Mouse (Mus musculus): ENCODE results near the gene G3bp1. TPM values are rescaled to one million over a fixed set of nuclear protein-coding genes. Genes with fewer than 3 reads are reported as not detected.

G3bp1 gene
- polyA plus RNA-seq, 1 experiment from 2014 or later: 99.5 TPM

GRCm38 (mm10) chr11:55460559-55461018, 8.9 kb upstream of the G3bp1 start:
- WGBS: 1% methylated on average over 17 of the region's 17 CpGs
- Histone ChIP-seq H3K4me2 (replicated peaks) (peak overlapping the region; percentile 82), H3K4me1 (replicated peaks; ENCODE audit: control insufficient read depth, insufficient read depth, low read length) (peaks cover 22% of the 10 kb centered on the region), H3K27ac (peak overlapping the region; percentile 17; the same call in 1 of the 2 replicates), H3K9ac (peak overlapping the region; percentile 61), H3K4me3 (replicated peaks; ENCODE audit: low read length) (peak overlapping the region; percentile 62), H3K9me3 (ENCODE audit: control insufficient read depth, low read length) (no peaks in the 10 kb centered on the region), H3K27me3 (ENCODE audit: control insufficient read depth, insufficient read depth, low read length) (no peaks in the 10 kb centered on the region), H3K36me3 (replicated peaks; ENCODE audit: control insufficient read depth, insufficient read depth) (no peaks in the 10 kb centered on the region)
- DNase-seq (ENCODE audit: low spot score): no peak
- ATAC-seq (ENCODE audit: low FRiP score): peak; percentile 75

DNA sequence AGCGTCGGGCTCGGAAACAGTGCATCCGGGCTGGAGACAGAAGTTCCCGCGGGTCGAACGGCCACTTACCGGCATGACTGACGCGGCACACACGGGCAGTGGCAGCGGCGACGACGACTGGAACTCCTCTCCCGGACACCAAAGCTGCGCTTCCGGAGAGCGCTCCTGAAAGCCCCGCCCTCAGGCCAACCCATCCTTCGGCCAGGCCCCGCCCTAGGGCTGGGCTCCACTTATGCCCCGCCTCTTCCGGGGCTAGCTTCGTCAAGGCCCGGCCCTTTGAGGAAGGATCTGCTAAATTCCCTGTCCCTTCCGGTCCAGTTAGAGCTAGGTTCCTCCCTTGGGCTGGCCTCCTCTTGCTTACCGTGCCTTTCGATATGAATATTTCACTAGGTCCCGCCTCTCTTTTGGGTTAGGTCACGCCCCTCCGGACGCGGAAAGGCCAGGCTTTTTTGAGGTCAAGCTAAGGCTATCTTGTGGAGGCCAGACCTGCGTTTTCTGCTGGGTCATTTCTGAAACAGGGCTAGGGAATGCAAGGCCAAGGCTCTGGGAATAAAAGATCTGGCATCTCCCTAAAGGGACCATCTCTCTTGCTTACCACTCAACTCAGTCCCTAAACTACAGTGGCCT, 8.4 kb upstream of the G3bp1 start, which contains the start of gene Atox1:
Gene Atox1 (minus strand): TSS at position 221 of the 627 bp plus-strand sequence.
- ATAC-seq (ENCODE audit: low FRiP score) (peak; percentile 98), DNase-seq (ENCODE audit: low spot score) (peak; percentile 94)
- no peaks in the 10 kb centered on the region for H3K9me3 ChIP-seq (ENCODE audit: control insufficient read depth, low read length)
- H3K27ac ChIP-seq: peak within 1 kb of the TSS; percentile 73
- H3K4me2 ChIP-seq (replicated peaks): peak within 1 kb of the TSS; percentile 82
- no peaks in the 10 kb centered on the region for H3K36me3 ChIP-seq (replicated peaks; ENCODE audit: control insufficient read depth, insufficient read depth)
- peaks cover 22% of the 10 kb centered on the region for H3K4me1 ChIP-seq (replicated peaks; ENCODE audit: control insufficient read depth, insufficient read depth, low read length)
- no peaks in the 10 kb centered on the region for H3K27me3 ChIP-seq (ENCODE audit: control insufficient read depth, insufficient read depth, low read length)
- H3K4me3 ChIP-seq (replicated peaks; ENCODE audit: low read length): peak within 1 kb of the TSS; percentile 62
- H3K9ac ChIP-seq: peak within 1 kb of the TSS; percentile 61
- WGBS: under 1% methylated on average over 36 of the region's 36 CpGs

DNA sequence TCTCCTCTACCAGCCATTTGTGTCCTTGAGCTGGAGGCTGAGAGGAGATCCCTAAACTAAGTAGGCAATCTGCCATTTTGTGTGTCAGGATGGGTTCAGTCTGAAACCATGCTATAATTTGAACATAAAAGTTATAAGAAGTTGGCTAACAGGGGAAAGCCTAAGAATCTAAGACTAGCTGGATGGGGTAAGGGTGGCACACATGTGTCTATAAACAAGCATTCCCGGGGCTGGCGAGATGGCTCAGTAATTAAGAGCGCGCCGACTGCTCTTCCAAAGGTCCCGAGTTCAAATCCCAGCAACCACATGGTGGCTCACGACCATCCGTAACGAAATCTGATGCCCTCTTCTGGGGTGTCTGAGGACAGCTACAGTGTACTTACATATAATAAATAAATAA, 7.3 kb upstream of the G3bp1 start:
- H3K4me1 ChIP-seq (replicated peaks; ENCODE audit: control insufficient read depth, insufficient read depth, low read length): peaks cover 22% of the 10 kb centered on the region
- WGBS: 97% methylated on average over 9 of the region's 9 CpGs
- H3K4me2 ChIP-seq (replicated peaks): no peak overlapping the region
- H3K9ac ChIP-seq: no peak overlapping the region
- no peak for ATAC-seq (ENCODE audit: low FRiP score)
- no peak overlapping the region for H3K4me3 ChIP-seq (replicated peaks; ENCODE audit: low read length)
- H3K36me3 ChIP-seq (replicated peaks; ENCODE audit: control insufficient read depth, insufficient read depth): no peaks in the 10 kb centered on the region
- H3K27me3 ChIP-seq (ENCODE audit: control insufficient read depth, insufficient read depth, low read length): no peaks in the 10 kb centered on the region
- H3K9me3 ChIP-seq (ENCODE audit: control insufficient read depth, low read length): no peaks in the 10 kb centered on the region
- H3K27ac ChIP-seq: no peak overlapping the region
- no peak for DNase-seq (ENCODE audit: low spot score)

- Histone ChIP-seq H3K4me1 (replicated peaks; ENCODE audit: control insufficient read depth, insufficient read depth, low read length) (peaks cover 18% of the 10 kb centered on the region), H3K9ac (no peak overlapping the region), H3K9me3 (ENCODE audit: control insufficient read depth, low read length) (no peaks in the 10 kb centered on the region), H3K27ac (no peak overlapping the region), H3K4me2 (replicated peaks) (no peak overlapping the region), H3K4me3 (replicated peaks; ENCODE audit: low read length) (no peak overlapping the region), H3K36me3 (replicated peaks; ENCODE audit: control insufficient read depth, insufficient read depth) (no peaks in the 10 kb centered on the region), H3K27me3 (ENCODE audit: control insufficient read depth, insufficient read depth, low read length) (no peaks in the 10 kb centered on the region)
- DNase-seq (ENCODE audit: low spot score) (no peak), ATAC-seq (ENCODE audit: low FRiP score) (no peak)
- WGBS: 86% methylated on average over 10 of the region's 10 CpGs
Measured at GRCm38 (mm10) chr11:55464707-55465106, 4.8 kb upstream of the G3bp1 start.

- no peak overlapping the region for H3K4me2 ChIP-seq (replicated peaks)
- H3K4me3 ChIP-seq (replicated peaks; ENCODE audit: low read length): no peak overlapping the region
- 90% methylated on average over 3 of the region's 3 CpGs for WGBS
- DNase-seq (ENCODE audit: low spot score): no peak
- H3K27ac ChIP-seq: no peak overlapping the region
- H3K4me1 ChIP-seq (replicated peaks; ENCODE audit: control insufficient read depth, insufficient read depth, low read length): peaks cover 14% of the 10 kb centered on the region
- H3K27me3 ChIP-seq (ENCODE audit: control insufficient read depth, insufficient read depth, low read length): no peaks in the 10 kb centered on the region
- H3K9ac ChIP-seq: no peak overlapping the region
- no peaks in the 10 kb centered on the region for H3K36me3 ChIP-seq (replicated peaks; ENCODE audit: control insufficient read depth, insufficient read depth)
- ATAC-seq (ENCODE audit: low FRiP score): no peak
- H3K9me3 ChIP-seq (ENCODE audit: control insufficient read depth, low read length): no peaks in the 10 kb centered on the region
Measured at GRCm38 (mm10) chr11:55465177-55465576, 4.3 kb upstream of the G3bp1 start.

GRCm38 (mm10) chr11:55468012-55468411, 1.5 kb upstream of the G3bp1 start:
- Histone ChIP-seq H3K9me3 (ENCODE audit: control insufficient read depth, low read length) (no peaks in the 10 kb centered on the region), H3K4me3 (replicated peaks; ENCODE audit: low read length) (no peak overlapping the region), H3K27me3 (ENCODE audit: control insufficient read depth, insufficient read depth, low read length) (no peaks in the 10 kb centered on the region), H3K36me3 (replicated peaks; ENCODE audit: control insufficient read depth, insufficient read depth) (0 out of 2 replicates have a peak, but pooled peaks cover under 1% of the 10 kb centered on the region), H3K9ac (peak overlapping the region; percentile 58), H3K27ac (peak overlapping the region; percentile 79), H3K4me2 (replicated peaks) (peak overlapping the region; percentile 74), H3K4me1 (replicated peaks; ENCODE audit: control insufficient read depth, insufficient read depth, low read length) (peaks cover 21% of the 10 kb centered on the region)
- WGBS: 64% methylated on average over 10 of the region's 10 CpGs
- ATAC-seq (ENCODE audit: low FRiP score) (no peak), DNase-seq (ENCODE audit: low spot score) (no peak)

- WGBS: 3% methylated on average over 17 of the region's 17 CpGs
- Histone ChIP-seq H3K27ac (peak overlapping the region; percentile 79), H3K4me3 (replicated peaks; ENCODE audit: low read length) (peak overlapping the region; percentile 37), H3K4me1 (replicated peaks; ENCODE audit: control insufficient read depth, insufficient read depth, low read length) (peaks cover 23% of the 10 kb centered on the region), H3K36me3 (replicated peaks; ENCODE audit: control insufficient read depth, insufficient read depth) (0 out of 2 replicates have a peak, but pooled peaks cover 6% of the 10 kb centered on the region), H3K9ac (peak overlapping the region; percentile 58), H3K9me3 (ENCODE audit: control insufficient read depth, low read length) (no peaks in the 10 kb centered on the region), H3K4me2 (replicated peaks) (peak overlapping the region; percentile 74), H3K27me3 (ENCODE audit: control insufficient read depth, insufficient read depth, low read length) (no peaks in the 10 kb centered on the region)
- DNase-seq (ENCODE audit: low spot score) (peak; percentile 32), ATAC-seq (ENCODE audit: low FRiP score) (no peak)
Measured at GRCm38 (mm10) chr11:55468611-55469047, 856 bp upstream of the G3bp1 start.

DNA sequence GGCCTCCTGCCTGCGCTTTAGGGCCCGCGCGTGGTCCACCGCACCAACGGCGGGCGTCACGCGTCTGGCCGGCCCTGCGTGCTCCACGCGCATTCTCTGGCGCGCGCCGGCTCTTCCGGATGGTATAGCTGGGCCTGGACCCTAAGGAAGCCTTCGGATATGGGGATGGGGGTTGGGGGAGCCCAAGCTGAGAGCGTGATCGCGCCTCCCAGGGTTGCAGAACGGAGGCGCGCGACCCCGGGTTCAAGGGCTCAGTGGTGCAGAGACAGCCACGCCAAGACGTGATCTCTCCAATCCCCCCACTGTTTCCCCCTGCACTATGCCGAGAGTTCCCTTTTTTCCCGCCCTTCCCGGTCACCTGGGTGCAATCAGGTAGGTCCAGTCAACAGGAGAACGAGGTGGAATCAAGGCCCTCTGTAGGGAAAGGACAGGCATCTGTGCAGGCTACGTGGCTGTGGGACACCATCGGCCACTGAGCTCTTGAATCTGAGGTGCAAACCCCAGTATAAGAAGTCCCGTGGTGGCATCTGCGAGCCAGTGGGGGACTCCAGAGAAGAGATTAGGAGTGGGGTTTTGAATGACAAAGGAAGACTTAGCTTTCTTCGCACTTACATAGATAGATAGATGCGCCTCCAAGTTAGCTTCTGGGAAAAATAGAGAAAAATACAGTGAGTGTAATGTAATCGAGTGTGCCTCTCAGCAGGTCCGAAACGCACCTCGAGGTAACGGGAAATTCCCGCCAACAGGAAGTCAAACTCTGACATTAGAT, 622 bp downstream of the G3bp1 start:
- ATAC-seq (ENCODE audit: low FRiP score): no peak; the same call in 1 of the 2 replicates

GRCm38 (mm10) chr11:55470761-55471160, 1.3 kb downstream of the G3bp1 start:
- Histone ChIP-seq H3K9me3 (ENCODE audit: control insufficient read depth, low read length) (no peaks in the 10 kb centered on the region), H3K27me3 (ENCODE audit: control insufficient read depth, insufficient read depth, low read length) (no peaks in the 10 kb centered on the region), H3K4me3 (replicated peaks; ENCODE audit: low read length) (peak overlapping the region; percentile 86), H3K4me1 (replicated peaks; ENCODE audit: control insufficient read depth, insufficient read depth, low read length) (peaks cover 27% of the 10 kb centered on the region), H3K4me2 (replicated peaks) (peak overlapping the region; percentile 91), H3K36me3 (replicated peaks; ENCODE audit: control insufficient read depth, insufficient read depth) (0 out of 2 replicates have a peak, but pooled peaks cover 6% of the 10 kb centered on the region), H3K9ac (peak overlapping the region; percentile 88), H3K27ac (no peak overlapping the region)
- ATAC-seq (ENCODE audit: low FRiP score) (no peak), DNase-seq (ENCODE audit: low spot score) (no peak)
- 65% methylated on average over 8 of the region's 8 CpGs for WGBS

More for the DNA sequence above, 622 bp downstream of the G3bp1 start:
- H3K9ac ChIP-seq: peak overlapping the region; percentile 88
- H3K27ac ChIP-seq: peak overlapping the region; percentile 81
- H3K4me2 ChIP-seq (replicated peaks): peak overlapping the region; percentile 91
- H3K9me3 ChIP-seq (ENCODE audit: control insufficient read depth, low read length): no peaks in the 10 kb centered on the region
- WGBS: 1% methylated on average over 46 of the region's 46 CpGs
- peaks cover 27% of the 10 kb centered on the region for H3K4me1 ChIP-seq (replicated peaks; ENCODE audit: control insufficient read depth, insufficient read depth, low read length)
- H3K27me3 ChIP-seq (ENCODE audit: control insufficient read depth, insufficient read depth, low read length): no peaks in the 10 kb centered on the region
- peak overlapping the region; percentile 86 for H3K4me3 ChIP-seq (replicated peaks; ENCODE audit: low read length)
- 0 out of 2 replicates have a peak, but pooled peaks cover 6% of the 10 kb centered on the region for H3K36me3 ChIP-seq (replicated peaks; ENCODE audit: control insufficient read depth, insufficient read depth)
- DNase-seq (ENCODE audit: low spot score): peak; percentile 37

Data from hindbrain, embryonic 14.5 days (tissue).